Mouse (Mus musculus): ENCODE measurements around the gene Dlg2. TPM values are rescaled to one million over a fixed set of nuclear protein-coding genes. Genes with fewer than 3 reads are reported as not detected.
A peak's percentile ranks its signal among the peaks of the same experiment; 100 is the strongest.

The Dlg2 gene
- polyA plus RNA-seq, 1 experiment from 2014 or later = 28.5 TPM

DNA sequence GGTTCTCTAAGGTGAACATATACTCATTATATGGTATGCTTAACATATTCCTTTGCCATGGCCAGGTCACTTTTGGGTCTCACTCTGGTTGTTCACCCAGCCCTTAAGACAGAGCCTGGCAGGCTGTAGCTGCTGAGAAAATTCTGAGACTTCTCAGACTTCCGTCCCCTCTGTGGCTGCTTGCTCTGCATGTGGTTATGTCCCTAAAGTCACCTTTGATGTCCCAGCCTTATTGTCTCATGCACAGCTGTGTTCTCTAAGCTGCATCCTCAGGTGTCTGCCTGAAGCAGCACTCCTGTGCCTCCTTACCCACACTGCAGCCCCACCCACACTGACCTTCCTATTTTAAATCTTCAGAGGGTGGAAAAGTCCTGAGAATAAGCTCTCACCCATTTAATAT, 1922.4 kb downstream of the Dlg2 start:
- no peak for ATAC-seq (ENCODE audit: low FRiP score, low read depth)
- Histone ChIP-seq H3K4me1 (replicated peaks) (peaks cover 10% of the 10 kb centered on the region), H3K9me3 (no peaks in the 10 kb centered on the region), H3K27me3 (no peaks in the 10 kb centered on the region), H3K27ac (replicated peaks) (no peak overlapping the region), H3K36me3 (no peaks in the 10 kb centered on the region), H3K9ac (no peak overlapping the region), H3K4me3 (no peak overlapping the region), H3K4me2 (no peak overlapping the region)
- 66% methylated on average over 1 of the region's 1 CpGs for WGBS

DNA sequence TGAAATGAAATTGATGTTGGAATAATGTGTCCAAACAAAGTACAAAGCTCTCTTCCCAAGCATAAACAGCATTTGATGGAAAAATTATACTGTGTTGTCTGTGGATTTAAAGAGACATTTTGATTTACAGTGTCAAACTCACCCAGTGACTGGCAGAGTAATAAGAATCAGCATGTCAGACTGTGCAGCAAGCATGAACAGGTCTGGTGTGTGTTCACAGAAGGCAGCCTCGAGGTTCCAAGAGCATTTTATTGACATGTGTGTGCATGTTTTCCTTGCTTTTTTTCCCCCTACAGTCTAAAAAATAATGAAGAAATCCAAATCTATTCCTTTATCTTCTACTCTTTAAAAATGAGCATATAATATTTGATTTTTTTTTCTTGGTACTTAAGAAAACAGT, 1924.1 kb downstream of the Dlg2 start:
- no peaks in the 10 kb centered on the region for H3K36me3 ChIP-seq
- peaks cover 10% of the 10 kb centered on the region for H3K4me1 ChIP-seq (replicated peaks)
- no peak overlapping the region; the same call in 1 of the 2 replicates for H3K27ac ChIP-seq (replicated peaks)
- 57% methylated on average over 1 of the region's 1 CpGs for WGBS
- H3K27me3 ChIP-seq = no peaks in the 10 kb centered on the region
- no peak overlapping the region for H3K9ac ChIP-seq
- no peak for ATAC-seq (ENCODE audit: low FRiP score, low read depth)
- H3K4me2 ChIP-seq = no peak overlapping the region
- H3K4me3 ChIP-seq = no peak overlapping the region
- H3K9me3 ChIP-seq = no peaks in the 10 kb centered on the region

DNA sequence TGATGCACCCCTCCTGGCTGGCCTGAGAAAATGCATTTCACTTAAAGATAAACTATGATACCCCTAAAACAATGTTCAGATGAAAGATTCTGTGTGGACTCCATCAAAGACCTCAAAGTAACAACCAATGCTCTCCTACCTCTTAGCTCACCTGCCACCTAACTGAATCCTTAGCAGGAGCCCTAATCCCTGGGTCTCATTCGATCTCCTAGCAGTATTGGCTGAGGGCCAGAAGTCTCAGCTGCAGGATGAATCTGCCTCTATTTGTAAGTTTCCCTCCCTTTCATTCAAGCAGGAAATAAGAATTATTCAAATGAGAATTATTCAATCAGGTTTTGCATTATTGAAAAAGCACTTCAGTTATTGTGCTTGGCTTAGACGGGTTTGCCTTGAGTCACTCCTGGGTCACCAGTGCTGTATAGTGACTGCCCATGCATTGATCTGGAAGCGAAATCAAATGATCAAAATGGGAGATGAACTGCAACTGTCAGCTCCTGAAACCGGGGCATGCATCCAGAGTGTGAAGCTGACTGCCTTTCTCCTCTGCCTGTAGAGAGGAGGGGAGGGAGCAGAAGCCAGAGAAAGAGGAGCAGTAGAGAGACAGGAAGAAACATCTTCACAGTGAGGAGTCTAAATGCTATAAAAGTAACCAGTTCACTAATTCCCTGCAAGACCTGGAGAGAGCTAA, 1924.7 kb downstream of the Dlg2 start:
- no peaks in the 10 kb centered on the region for H3K27me3 ChIP-seq
- H3K27ac ChIP-seq (replicated peaks) = peak overlapping the region; percentile 62
- H3K4me2 ChIP-seq = no peak overlapping the region
- no peak overlapping the region for H3K9ac ChIP-seq
- H3K4me3 ChIP-seq = no peak overlapping the region
- peaks cover 10% of the 10 kb centered on the region for H3K4me1 ChIP-seq (replicated peaks)
- 26% methylated on average over 4 of the region's 4 CpGs for WGBS
- H3K9me3 ChIP-seq = no peaks in the 10 kb centered on the region
- peak; percentile 47; the same call in 1 of the 2 replicates for ATAC-seq (ENCODE audit: low FRiP score, low read depth)
- no peaks in the 10 kb centered on the region for H3K36me3 ChIP-seq

DNA sequence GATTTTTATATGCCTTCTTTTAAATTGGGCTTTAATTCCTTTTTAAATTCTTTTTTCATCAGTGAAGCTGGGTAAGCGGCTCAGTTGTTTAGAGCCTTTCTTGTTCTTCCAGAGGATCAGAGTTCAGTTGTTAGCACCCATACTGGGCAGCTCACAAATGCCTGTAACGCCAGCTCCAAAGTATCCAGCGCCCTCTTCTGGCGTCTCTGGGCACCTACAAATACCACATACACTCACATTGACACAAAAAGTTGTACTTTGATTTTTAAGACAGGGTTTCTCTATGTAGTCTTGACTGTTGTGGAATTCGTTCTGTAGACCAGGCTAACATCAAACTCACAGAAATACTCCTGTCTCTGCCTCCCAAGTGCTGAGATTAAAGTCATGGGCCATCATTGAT, 1932.0 kb downstream of the Dlg2 start:
- no peaks in the 10 kb centered on the region for H3K4me1 ChIP-seq (replicated peaks)
- no peaks in the 10 kb centered on the region for H3K27me3 ChIP-seq
- ATAC-seq (ENCODE audit: low FRiP score, low read depth) = no peak
- WGBS = 57% methylated on average over 5 of the region's 5 CpGs
- no peaks in the 10 kb centered on the region for H3K36me3 ChIP-seq
- H3K4me2 ChIP-seq = no peak overlapping the region
- H3K9ac ChIP-seq = no peak overlapping the region
- H3K4me3 ChIP-seq = no peak overlapping the region
- H3K9me3 ChIP-seq = no peaks in the 10 kb centered on the region
- H3K27ac ChIP-seq (replicated peaks) = no peak overlapping the region

DNA sequence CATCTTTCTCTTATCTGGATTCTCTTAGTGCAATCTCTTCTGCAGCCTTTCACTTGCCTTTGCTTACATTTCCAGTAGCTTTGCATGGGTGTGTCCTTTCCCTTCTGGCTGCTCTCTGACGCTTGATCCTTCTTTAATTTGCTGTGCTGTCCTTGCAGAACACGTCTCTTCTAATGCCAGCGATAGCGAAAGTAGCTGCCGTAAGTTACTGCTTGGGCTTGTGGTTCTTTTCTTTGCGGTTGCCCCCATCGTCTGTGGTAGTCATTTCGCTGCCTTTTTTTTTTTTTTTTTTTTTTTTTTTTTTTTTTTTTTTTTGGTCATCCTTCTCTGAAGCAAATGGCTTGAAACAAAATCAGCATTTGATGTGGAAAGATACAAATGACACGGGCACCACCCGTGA, 1944.0 kb downstream of the Dlg2 start:
- no peak overlapping the region for H3K27ac ChIP-seq (replicated peaks)
- H3K9ac ChIP-seq = no peak overlapping the region
- H3K36me3 ChIP-seq = no peaks in the 10 kb centered on the region
- no peaks in the 10 kb centered on the region for H3K9me3 ChIP-seq
- 80% methylated on average over 10 of the region's 10 CpGs for WGBS
- ATAC-seq (ENCODE audit: low FRiP score, low read depth) = no peak
- H3K4me1 ChIP-seq (replicated peaks) = no peaks in the 10 kb centered on the region
- no peaks in the 10 kb centered on the region for H3K27me3 ChIP-seq
- H3K4me2 ChIP-seq = no peak overlapping the region
- no peak overlapping the region for H3K4me3 ChIP-seq

DNA sequence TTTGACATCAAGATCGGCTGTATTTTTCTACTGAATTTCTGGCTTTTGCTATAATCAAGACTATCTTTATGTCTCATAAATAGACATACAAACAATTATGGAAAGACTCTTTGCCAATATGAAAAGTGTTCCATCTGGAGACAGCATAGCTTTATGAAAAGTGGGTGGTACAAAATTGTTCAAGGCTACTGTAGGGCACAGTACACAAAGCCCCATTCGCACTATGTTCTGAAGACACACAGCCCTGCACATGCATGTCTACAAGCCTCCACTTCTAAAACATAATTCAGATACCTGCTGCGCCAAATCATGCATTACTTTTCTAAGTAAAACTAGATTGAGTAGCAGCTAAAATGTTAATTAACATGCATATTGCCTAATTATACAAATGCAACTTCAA, 1946.5 kb downstream of the Dlg2 start:
- Histone ChIP-seq H3K4me2 (no peak overlapping the region), H3K9ac (no peak overlapping the region), H3K36me3 (no peaks in the 10 kb centered on the region), H3K27ac (replicated peaks) (no peak overlapping the region), H3K4me3 (no peak overlapping the region), H3K27me3 (no peaks in the 10 kb centered on the region), H3K4me1 (replicated peaks) (no peaks in the 10 kb centered on the region), H3K9me3 (no peaks in the 10 kb centered on the region)
- 93% methylated on average over 3 of the region's 3 CpGs for WGBS
- ATAC-seq (ENCODE audit: low FRiP score, low read depth) = no peak

DNA sequence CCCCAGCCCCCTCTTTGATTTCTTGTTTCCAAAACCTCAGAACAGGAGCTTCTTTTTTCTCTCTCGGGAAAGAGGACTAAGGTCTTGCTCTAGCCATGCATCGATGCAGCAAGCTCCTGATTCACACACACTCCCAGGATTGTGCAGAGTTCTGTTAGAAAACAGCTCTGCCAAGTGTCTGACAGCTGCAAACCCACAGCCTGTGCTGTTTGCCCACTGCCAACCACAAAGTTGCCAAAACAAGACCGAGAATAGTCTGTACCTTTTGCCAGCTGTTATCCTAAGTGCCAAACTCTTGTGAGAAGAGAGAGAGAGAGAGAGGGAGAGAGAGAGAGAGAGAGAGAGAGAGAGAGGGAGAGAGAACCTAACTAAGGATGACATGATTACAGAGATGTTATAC, 1948.2 kb downstream of the Dlg2 start:
- H3K4me1 ChIP-seq (replicated peaks) = no peaks in the 10 kb centered on the region
- no peaks in the 10 kb centered on the region for H3K9me3 ChIP-seq
- no peak overlapping the region for H3K4me2 ChIP-seq
- H3K4me3 ChIP-seq = no peak overlapping the region
- H3K27me3 ChIP-seq = no peaks in the 10 kb centered on the region
- no peak overlapping the region for H3K27ac ChIP-seq (replicated peaks)
- no peaks in the 10 kb centered on the region for H3K36me3 ChIP-seq
- ATAC-seq (ENCODE audit: low FRiP score, low read depth) = no peak
- WGBS = 80% methylated on average over 3 of the region's 3 CpGs
- no peak overlapping the region for H3K9ac ChIP-seq

DNA sequence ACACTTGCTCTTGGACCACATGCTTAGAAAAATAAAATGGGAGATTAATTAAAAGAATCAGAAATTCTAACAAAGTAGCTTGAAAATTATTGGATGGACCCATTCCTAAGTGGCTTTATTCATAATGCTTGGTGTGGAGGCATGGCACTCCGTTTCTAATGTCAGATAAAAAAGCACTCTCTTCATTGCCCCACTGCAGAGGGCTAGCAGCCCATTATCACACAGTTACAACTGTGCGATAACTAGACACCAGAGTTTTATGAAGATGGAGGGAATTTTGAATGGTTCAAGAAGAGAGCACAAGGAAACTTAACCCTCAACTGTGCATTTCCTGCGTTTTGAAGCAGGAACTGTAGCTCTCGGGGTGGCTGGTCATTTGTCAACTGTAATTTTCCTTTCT, 1950.8 kb downstream of the Dlg2 start:
- Histone ChIP-seq H3K4me2 (no peak overlapping the region), H3K36me3 (peaks cover 11% of the 10 kb centered on the region), H3K9ac (no peak overlapping the region), H3K27me3 (no peaks in the 10 kb centered on the region), H3K4me1 (replicated peaks) (no peaks in the 10 kb centered on the region), H3K9me3 (no peaks in the 10 kb centered on the region), H3K27ac (replicated peaks) (no peak overlapping the region), H3K4me3 (no peak overlapping the region)
- ATAC-seq (ENCODE audit: low FRiP score, low read depth) = no peak
- 77% methylated on average over 4 of the region's 4 CpGs for WGBS

DNA sequence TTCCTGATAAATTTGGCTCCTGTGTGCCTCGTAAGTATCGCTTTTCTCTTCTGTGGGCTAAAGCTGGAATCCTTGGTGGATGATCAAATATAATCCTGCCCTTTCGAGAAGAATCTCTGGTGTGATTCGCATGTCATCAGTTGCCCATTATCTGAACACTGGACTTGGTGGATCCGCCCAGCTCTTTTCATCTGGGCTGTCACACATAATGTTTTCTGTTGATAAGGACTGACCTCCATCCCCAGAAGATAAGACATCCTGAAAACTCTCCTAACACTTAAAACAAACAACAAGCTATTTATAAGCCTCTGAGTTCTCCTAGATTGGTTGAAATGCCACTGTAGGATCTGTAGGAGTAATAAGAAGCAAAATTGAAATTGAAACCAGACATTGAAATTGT, 1952.2 kb downstream of the Dlg2 start:
- H3K4me2 ChIP-seq = no peak overlapping the region
- H3K36me3 ChIP-seq = peaks cover 11% of the 10 kb centered on the region
- H3K4me1 ChIP-seq (replicated peaks) = no peaks in the 10 kb centered on the region
- no peak overlapping the region for H3K4me3 ChIP-seq
- no peaks in the 10 kb centered on the region for H3K9me3 ChIP-seq
- H3K27ac ChIP-seq (replicated peaks) = no peak overlapping the region
- H3K27me3 ChIP-seq = no peaks in the 10 kb centered on the region
- WGBS = 81% methylated on average over 5 of the region's 5 CpGs
- no peak overlapping the region for H3K9ac ChIP-seq
- ATAC-seq (ENCODE audit: low FRiP score, low read depth) = no peak

DNA sequence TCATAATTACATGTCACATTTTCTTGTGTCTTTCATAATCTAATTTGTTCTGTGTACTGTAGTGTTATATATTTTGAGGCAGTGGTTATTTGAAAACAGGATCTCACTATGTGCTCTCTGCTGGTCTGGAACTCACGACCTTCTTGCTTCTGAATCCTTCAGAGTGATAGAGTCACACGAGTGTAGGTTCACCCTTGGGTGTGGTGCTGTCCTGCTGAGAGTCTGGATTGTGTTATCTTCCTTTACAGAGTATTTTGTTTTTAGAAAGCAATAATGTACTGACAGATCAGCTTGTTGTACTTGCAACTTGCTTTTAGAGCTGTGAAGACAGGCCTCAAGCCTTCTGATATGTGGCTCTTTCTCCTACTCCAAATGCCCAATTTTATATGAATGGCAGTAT, 1953.8 kb downstream of the Dlg2 start:
- Histone ChIP-seq H3K4me2 (no peak overlapping the region), H3K27me3 (no peaks in the 10 kb centered on the region), H3K4me1 (replicated peaks) (no peaks in the 10 kb centered on the region), H3K36me3 (peaks cover 11% of the 10 kb centered on the region), H3K9ac (no peak overlapping the region), H3K27ac (replicated peaks) (no peak overlapping the region), H3K4me3 (no peak overlapping the region), H3K9me3 (no peaks in the 10 kb centered on the region)
- ATAC-seq (ENCODE audit: low FRiP score, low read depth) = no peak
- 85% methylated on average over 2 of the region's 2 CpGs for WGBS

DNA sequence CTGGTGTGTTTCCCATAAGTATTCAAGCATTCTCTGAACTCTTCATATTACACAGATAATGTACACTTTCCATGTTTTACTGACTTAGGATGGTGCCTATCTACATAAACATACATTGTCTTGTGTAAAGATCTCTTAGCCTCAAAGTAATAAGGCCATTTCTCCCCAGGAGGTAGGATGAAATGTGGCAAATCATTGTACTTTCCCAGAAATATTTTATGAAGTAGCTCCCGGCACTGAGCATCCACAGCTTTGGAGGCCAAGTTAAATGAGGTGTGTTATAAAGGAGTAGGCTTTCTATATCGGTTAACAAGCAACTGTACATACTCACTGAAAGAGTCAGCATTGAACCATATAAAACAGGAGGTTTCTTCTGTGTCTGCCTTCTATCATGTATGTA, 1960.7 kb downstream of the Dlg2 start:
- H3K27me3 ChIP-seq = no peaks in the 10 kb centered on the region
- H3K4me2 ChIP-seq = no peak overlapping the region
- H3K4me1 ChIP-seq (replicated peaks) = no peaks in the 10 kb centered on the region
- ATAC-seq (ENCODE audit: low FRiP score, low read depth) = no peak
- no peak overlapping the region for H3K27ac ChIP-seq (replicated peaks)
- H3K9ac ChIP-seq = no peak overlapping the region
- 76% methylated on average over 2 of the region's 2 CpGs for WGBS
- no peaks in the 10 kb centered on the region for H3K9me3 ChIP-seq
- H3K4me3 ChIP-seq = no peak overlapping the region
- peaks cover 3% of the 10 kb centered on the region; the same call in 1 of the 2 replicates for H3K36me3 ChIP-seq

DNA sequence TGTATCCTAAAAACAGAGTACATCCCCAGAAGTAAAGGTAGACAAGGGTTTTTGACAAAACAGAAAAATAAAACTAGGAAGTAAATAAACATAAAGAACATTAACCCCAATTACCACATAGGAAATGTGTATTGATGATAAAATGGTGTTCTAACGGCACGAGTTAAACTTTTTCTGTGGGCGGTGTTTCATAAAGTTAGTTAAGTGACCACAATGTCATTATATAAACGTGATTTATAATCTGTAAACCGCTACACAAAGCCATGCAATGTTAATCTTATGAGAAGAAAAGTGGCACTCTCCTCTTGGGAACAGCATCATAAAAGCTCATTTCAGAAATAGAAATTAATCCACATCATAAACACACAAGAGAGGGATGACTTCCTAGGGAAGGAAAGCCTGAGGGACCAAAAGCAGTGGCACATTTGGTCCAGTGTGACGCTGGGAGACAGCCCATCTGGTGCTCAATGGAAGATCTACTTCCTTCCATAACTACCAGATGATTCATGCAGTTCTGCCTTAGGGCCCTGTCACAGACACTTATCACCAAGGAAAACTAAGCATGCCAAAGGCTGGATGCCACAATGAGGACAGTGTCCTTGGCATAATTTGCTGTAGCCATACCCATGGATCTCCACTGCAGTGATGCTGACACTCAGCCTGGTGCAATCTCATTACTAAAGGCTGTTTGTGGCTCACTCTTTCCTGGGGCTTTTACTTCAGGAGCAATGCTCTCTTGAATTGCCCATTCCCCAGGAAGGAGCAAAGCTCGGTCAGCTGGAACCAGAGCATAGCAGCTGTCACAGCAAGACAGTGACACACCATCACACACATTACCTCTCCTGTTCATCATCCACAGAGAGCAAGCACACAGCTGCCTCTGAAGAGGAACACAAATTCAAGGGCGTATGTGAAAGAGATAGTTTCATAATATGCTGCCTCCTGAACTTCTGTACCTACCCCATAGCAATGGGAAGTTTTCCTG, 1963.3 kb downstream of the Dlg2 start:
- Histone ChIP-seq H3K4me3 (no peak overlapping the region), H3K36me3 (peaks cover 3% of the 10 kb centered on the region; the same call in 1 of the 2 replicates), H3K4me1 (replicated peaks) (no peaks in the 10 kb centered on the region), H3K4me2 (no peak overlapping the region), H3K27ac (replicated peaks) (no peak overlapping the region), H3K9ac (no peak overlapping the region), H3K9me3 (no peaks in the 10 kb centered on the region), H3K27me3 (no peaks in the 10 kb centered on the region)
- peak; percentile 23; the same call in 1 of the 2 replicates for ATAC-seq (ENCODE audit: low FRiP score, low read depth)
- WGBS = 75% methylated on average over 8 of the region's 8 CpGs
